Comparison of ENCODE assay signal across 31 mouse cellular contexts in the genomic region with DNA sequence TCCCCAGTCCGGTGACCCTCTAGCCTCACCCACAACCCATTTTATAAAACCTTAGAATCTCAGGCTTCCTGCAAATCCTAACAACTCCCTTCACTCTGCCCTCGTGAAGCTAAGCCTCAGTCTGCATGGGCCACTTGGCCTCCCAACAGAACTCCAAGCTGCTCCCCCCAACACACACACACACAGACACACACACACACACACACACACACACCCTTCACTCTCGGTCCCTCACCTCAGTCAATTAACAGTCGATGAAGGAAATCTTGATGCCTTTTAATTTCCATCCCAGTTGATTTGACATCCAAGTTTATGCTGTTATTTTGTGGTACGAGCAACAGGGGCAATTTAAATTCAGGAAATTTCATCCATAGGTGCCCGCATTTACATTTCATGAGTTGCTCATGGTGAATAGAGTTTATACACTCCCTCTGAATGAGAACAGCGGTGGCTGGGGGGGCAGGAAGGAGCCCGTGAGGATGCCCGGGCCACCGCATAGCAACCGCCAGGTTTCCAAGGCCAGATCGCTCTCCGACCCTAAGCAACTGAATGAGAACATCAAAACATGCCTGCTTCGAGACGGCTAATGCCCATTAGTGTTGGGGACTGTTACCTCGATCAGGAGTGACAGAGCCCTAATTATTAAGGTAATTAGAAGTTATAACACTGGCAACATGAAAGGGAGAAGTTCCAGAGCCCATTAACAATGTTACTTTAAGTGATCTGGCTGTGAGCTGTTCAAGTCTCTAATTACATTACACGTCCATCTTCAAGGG. TPM values are rescaled to one million over a fixed set of nuclear protein-coding genes. Genes with fewer than 3 reads are reported as not detected.
DNase-seq lines count a peak whose midpoint lies in the region; ATAC-seq and TF ChIP-seq lines count a peak whose summit lies in the region.
"Had no signal": no experiment of that assay in that cellular context is flagged by ENCODE, and none has a peak within 500 bp of the region (broad histone marks: within the 10 kb centered on the region; RNA-seq: fewer than 3 reads in every experiment).

No protein-coding gene starts in this region.

- TF ChIP-seq POLR2A in cerebellum, adult 2 months (IDR thresholded peaks at IDR 0.05; ENCODE audit: borderline replicate concordance, insufficient read depth, low read length): no peak

- H3K9me3 ChIP-seq in midbrain, embryonic 10.5 days (replicated peaks): no peaks in the 10 kb centered on the region
- H3K9me3 ChIP-seq in midbrain, postnatal 0 days (ENCODE audit: low read length): no peaks in the 10 kb centered on the region
- no peaks in the 10 kb centered on the region for H3K9me3 ChIP-seq in forebrain, embryonic 12.5 days
- H3K9me3 ChIP-seq in hindbrain, embryonic 16.5 days (ENCODE audit: control insufficient read depth, low read length): no peaks in the 10 kb centered on the region
- H3K9me3 ChIP-seq: embryonic facial prominence, embryonic 12.5 days; intestine, embryonic 15.5 days; limb, embryonic 10.5 days; stomach, embryonic 15.5 days had no signal

- H3K4me3 ChIP-seq in midbrain, embryonic 10.5 days: no peak overlapping the region
- H3K4me3 ChIP-seq in midbrain, postnatal 0 days (ENCODE audit: low read depth, low read length): no peak overlapping the region
- H3K4me3 ChIP-seq in forebrain, embryonic 12.5 days (replicated peaks): no peak overlapping the region
- no peak overlapping the region for H3K4me3 ChIP-seq in hindbrain, embryonic 16.5 days (ENCODE audit: low read length)
- H3K4me3 ChIP-seq in cerebellum, adult 2 months (replicated peaks; ENCODE audit: insufficient read depth, low read depth, low read length): no peak overlapping the region
- H3K4me3 ChIP-seq: embryonic facial prominence, embryonic 12.5 days; erythroblast, embryonic 14.5 days; intestine, embryonic 15.5 days; limb, embryonic 10.5 days; myocyte; stomach, embryonic 15.5 days had no signal

- 65% methylated on average over 17 of the region's 17 CpGs for WGBS in midbrain, embryonic 10.5 days
- 32% methylated on average over 17 of the region's 17 CpGs for whole genome bisulfite sequencing in midbrain, postnatal 0 days
- WGBS in forebrain, embryonic 12.5 days: 22% methylated on average over 17 of the region's 17 CpGs
- WGBS in hindbrain, embryonic 16.5 days: 30% methylated on average over 17 of the region's 17 CpGs
- WGBS in cerebellum, adult 2 months: 45% methylated on average over 17 of the region's 17 CpGs

- no peak for ATAC-seq in midbrain, postnatal 0 days (ENCODE audit: low FRiP score)
- ATAC-seq in forebrain, embryonic 12.5 days (ENCODE audit: low FRiP score): peak; percentile 92
- ATAC-seq in hindbrain, embryonic 16.5 days: peak; percentile 40; the same call in 1 of the 2 replicates
- ATAC-seq: intestine, embryonic 15.5 days; liver, postnatal 0 days had no signal

- no peak for TF ChIP-seq CTCF in midbrain, postnatal 0 days (IDR thresholded peaks at IDR 0.05)
- no peak for TF ChIP-seq CTCF in cerebellum, adult 2 months (IDR thresholded peaks at IDR 0.05; ENCODE audit: borderline replicate concordance, insufficient read depth, low read depth, low read length)

- peaks cover 18% of the 10 kb centered on the region for H3K4me1 ChIP-seq in midbrain, embryonic 10.5 days
- no peaks in the 10 kb centered on the region for H3K4me1 ChIP-seq in midbrain, postnatal 0 days (ENCODE audit: insufficient read depth, low read length)
- peaks cover 18% of the 10 kb centered on the region for H3K4me1 ChIP-seq in forebrain, embryonic 12.5 days
- peaks cover 4% of the 10 kb centered on the region for H3K4me1 ChIP-seq in hindbrain, embryonic 16.5 days (ENCODE audit: control insufficient read depth, insufficient read depth, low read depth, low read length)
- H3K4me1 ChIP-seq in cerebellum, adult 2 months (ENCODE audit: control insufficient read depth, insufficient read depth, low read length): no peaks in the 10 kb centered on the region
- H3K4me1 ChIP-seq: intestine, embryonic 15.5 days; stomach, embryonic 15.5 days had no signal

- peaks cover 84% of the 10 kb centered on the region for H3K27me3 ChIP-seq in midbrain, embryonic 10.5 days (ENCODE audit: low read depth, poor library complexity, severe bottlenecking)
- peaks cover 25% of the 10 kb centered on the region for H3K27me3 ChIP-seq in midbrain, postnatal 0 days (ENCODE audit: insufficient read depth, low read length)
- peaks cover 84% of the 10 kb centered on the region for H3K27me3 ChIP-seq in forebrain, embryonic 12.5 days
- H3K27me3 ChIP-seq in hindbrain, embryonic 16.5 days (replicated peaks; ENCODE audit: control insufficient read depth, insufficient read depth, low read length): peaks cover 13% of the 10 kb centered on the region
- no peaks in the 10 kb centered on the region for H3K27me3 ChIP-seq in cerebellum, adult 2 months (ENCODE audit: control insufficient read depth, insufficient read depth, low read length)
- H3K27me3 ChIP-seq: intestine, embryonic 15.5 days; stomach, embryonic 15.5 days had no signal

- H3K27ac ChIP-seq in midbrain, embryonic 10.5 days (replicated peaks): peak overlapping the region; percentile 13; the same call in 1 of the 2 replicates
- no peak overlapping the region for H3K27ac ChIP-seq in midbrain, postnatal 0 days (ENCODE audit: low read depth, low read length)
- peak overlapping the region; percentile 46; the same call in 1 of the 2 replicates for H3K27ac ChIP-seq in forebrain, embryonic 12.5 days
- no peak overlapping the region for H3K27ac ChIP-seq in hindbrain, embryonic 16.5 days (ENCODE audit: low read depth, low read length)
- H3K27ac ChIP-seq in cerebellum, adult 2 months (ENCODE audit: insufficient read depth, low read length): no peak overlapping the region
- H3K27ac ChIP-seq: embryonic facial prominence, embryonic 12.5 days; intestine, embryonic 15.5 days; limb, embryonic 10.5 days; stomach, embryonic 15.5 days had no signal

- DNase-seq in midbrain, embryonic 10.5 days (ENCODE audit: low spot score): no peak
- DNase-seq in midbrain, postnatal 0 days (ENCODE audit: low spot score): no peak
- peak; percentile 68 for DNase-seq in retina, embryonic 14.5 days (ENCODE audit: low spot score)
- DNase-seq in thymus, postnatal 4 days: no peak
- DNase-seq in cerebellum, adult 2 months: no peak
- DNase-seq in spleen, postnatal 10 days (ENCODE audit: low spot score in 2 of 2): no peak
- DNase-seq: cerebellum, adult 9-10 months; gastrocnemius, postnatal 10 days; heart, adult 11 months; heart, postnatal 4 days; kidney, adult 9 months; kidney, postnatal 36 days; liver, postnatal 0 days; lung, postnatal 10 days; right cerebral cortex, adult 18-20 months; thymus, adult 18-20 months had no signal

- H3K4me2 ChIP-seq in midbrain, postnatal 0 days (ENCODE audit: low read depth, low read length, poor library complexity, severe bottlenecking): no peak overlapping the region
- H3K4me2 ChIP-seq in forebrain, embryonic 12.5 days: no peak overlapping the region
- H3K4me2 ChIP-seq in hindbrain, embryonic 16.5 days (ENCODE audit: low read length): no peak overlapping the region
- H3K4me2 ChIP-seq: embryonic facial prominence, embryonic 12.5 days; intestine, embryonic 15.5 days; stomach, embryonic 15.5 days had no signal

- no peaks in the 10 kb centered on the region for H3K36me3 ChIP-seq in midbrain, embryonic 10.5 days
- H3K36me3 ChIP-seq in midbrain, postnatal 0 days (ENCODE audit: insufficient read depth, low read length): no peaks in the 10 kb centered on the region
- H3K36me3 ChIP-seq in forebrain, embryonic 12.5 days (replicated peaks): no peaks in the 10 kb centered on the region
- no peaks in the 10 kb centered on the region for H3K36me3 ChIP-seq in hindbrain, embryonic 16.5 days (ENCODE audit: control insufficient read depth, insufficient read depth, low read length)
- H3K36me3 ChIP-seq: embryonic facial prominence, embryonic 12.5 days; intestine, embryonic 15.5 days; limb, embryonic 10.5 days; stomach, embryonic 15.5 days had no signal

- H3K9ac ChIP-seq in midbrain, postnatal 0 days (replicated peaks; ENCODE audit: low read length, poor library complexity, severe bottlenecking): no peak overlapping the region
- no peak overlapping the region for H3K9ac ChIP-seq in forebrain, embryonic 12.5 days
- no peak overlapping the region for H3K9ac ChIP-seq in hindbrain, embryonic 16.5 days (ENCODE audit: low read depth, low read length)
- H3K9ac ChIP-seq: embryonic facial prominence, embryonic 12.5 days; intestine, embryonic 15.5 days; liver, postnatal 0 days; stomach, embryonic 15.5 days had no signal

RNA-seq across cellular contexts. Expression of a gene that starts 55.8 kb away (rescaled TPM):
- polyA plus RNA-seq in midbrain, embryonic 10.5 days (2016; fragmentation: Nextera tagmentation; extraction: Ambion mirVana): 3.2 and 3.4 TPM in 2 replicates
- 16.8 and 17.7 TPM in 2 replicates for total RNA-seq in midbrain, postnatal 0 days (2014; rRNA removed)
- polyA plus RNA-seq in midbrain, postnatal 0 days (2015; fragmentation: Nextera tagmentation; extraction: Ambion mirVana): 1.6 and 2.6 TPM in 2 replicates
- 9.6 and 11.0 TPM in 2 replicates for polyA plus RNA-seq in forebrain, embryonic 12.5 days (2016; fragmentation: Nextera tagmentation; extraction: Ambion mirVana)
- 1.2 and 1.4 TPM in 2 replicates for polyA plus RNA-seq in hindbrain, embryonic 16.5 days (2015; fragmentation: Nextera tagmentation; extraction: Ambion mirVana)
- 8.2 and 8.7 TPM in 2 replicates for polyA plus RNA-seq in cerebellum, adult 2 months (2012; rRNA removed)
- total RNA-seq: adrenal gland, adult 18-20 months; CH12.LX; common myeloid progenitor, adult 5-6 weeks; heart, postnatal 4 days; liver, adult 2 months; megakaryocyte, adult 5-6 weeks; MEL had no signal
- polyA plus RNA-seq: heart, embryonic 14.5 days; intestine, embryonic 15.5 days; limb, embryonic 10.5 days; liver, adult 2 months; liver, postnatal 0 days; myocyte; stomach, embryonic 15.5 days had no signal

Comparison
In these comparisons a context has a peak if more than half of its experiments do, and no peak if none do; other contexts are left out.
1. H3K27ac ChIP-seq: peak in midbrain, embryonic 10.5 days (single experiment) and forebrain, embryonic 12.5 days (single experiment); none in midbrain, postnatal 0 days (single experiment), hindbrain, embryonic 16.5 days (single experiment) and cerebellum, adult 2 months (single experiment).